Mouse (Mus musculus) thymus, postnatal 36 days (tissue): ENCODE results near the gene Ak1.

Source experiments
- DNase-seq, 2 experiments: peaks; one replicate each; pipeline ENCODE4 v3.0.0; 2022; ENCODE audit warnings: mixed read lengths in 2 of 2

The Ak1 gene

GRCm38 (mm10) chr2:32628729-32629128, 7.2 kb downstream of the Ak1 start:
- DNase-seq: no peak

DNA sequence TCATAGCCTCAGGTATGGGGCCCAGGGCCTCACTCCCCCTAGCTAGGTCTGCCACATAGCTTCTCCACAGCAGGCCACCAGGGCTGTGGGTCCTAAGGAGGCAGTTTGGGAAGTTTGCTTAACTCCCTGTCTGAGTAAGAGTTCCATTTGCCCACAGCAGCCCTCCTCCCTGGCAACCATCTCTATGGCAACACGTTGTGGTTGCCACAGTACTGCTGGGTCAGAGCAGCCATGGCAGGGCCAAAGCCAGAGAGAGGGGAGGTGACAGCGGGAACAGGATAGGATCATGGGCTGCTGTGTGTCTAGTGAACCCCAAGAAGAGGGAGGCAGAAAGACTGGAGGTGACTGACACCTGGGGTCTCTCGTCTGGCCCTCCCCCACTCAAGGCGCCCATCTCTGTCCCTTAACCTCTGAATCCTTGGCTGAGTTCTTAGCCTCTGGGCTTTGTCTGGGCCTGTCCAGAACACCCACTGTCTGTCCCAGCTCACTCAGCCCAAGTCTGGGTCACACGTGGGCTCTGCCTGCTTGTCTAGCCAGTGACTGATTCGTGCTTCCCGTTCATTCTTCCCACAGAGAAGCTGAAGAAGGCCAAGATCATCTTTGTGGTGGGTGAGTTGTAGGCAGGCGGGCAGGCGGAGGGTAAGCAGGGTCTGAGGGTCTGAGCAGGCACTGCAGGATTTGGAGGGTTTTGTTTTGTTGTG, 7.9 kb downstream of the Ak1 start:
- no peak for DNase-seq

DNA sequence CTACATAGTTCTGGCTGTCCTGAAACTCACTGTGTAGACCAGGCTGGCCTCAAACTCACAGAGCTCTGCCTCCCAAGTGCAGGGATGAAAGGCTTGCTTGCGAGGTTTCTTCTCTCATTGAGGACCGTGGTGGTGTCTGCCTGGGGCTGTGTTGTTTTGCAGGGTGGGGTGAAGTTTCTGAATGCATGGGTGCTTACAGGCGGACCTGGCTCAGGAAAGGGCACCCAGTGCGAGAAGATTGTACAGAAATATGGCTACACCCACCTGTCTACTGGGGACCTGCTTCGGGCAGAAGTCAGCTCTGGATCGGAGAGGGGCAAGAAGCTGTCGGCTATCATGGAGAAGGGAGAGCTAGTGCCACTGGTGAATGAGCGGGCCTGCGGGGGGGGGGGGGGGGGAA, 8.5 kb downstream of the Ak1 start:
- no peak for DNase-seq

- no peak for DNase-seq
Measured at GRCm38 (mm10) chr2:32631046-32631445, 9.5 kb downstream of the Ak1 start.

- DNase-seq: peak; percentile 69 to 73
Measured at GRCm38 (mm10) chr2:32631737-32632394, 10.3 kb downstream of the Ak1 start.

GRCm38 (mm10) chr2:32633660-32634059, 12.1 kb downstream of the Ak1 start:
- DNase-seq: no peak

GRCm38 (mm10) chr2:32634277-32635105, 12.9 kb downstream of the Ak1 start:
- no peak for DNase-seq

- DNase-seq: no peak
Measured at GRCm38 (mm10) chr2:32636617-32637016, 15.1 kb downstream of the Ak1 start.

DNA sequence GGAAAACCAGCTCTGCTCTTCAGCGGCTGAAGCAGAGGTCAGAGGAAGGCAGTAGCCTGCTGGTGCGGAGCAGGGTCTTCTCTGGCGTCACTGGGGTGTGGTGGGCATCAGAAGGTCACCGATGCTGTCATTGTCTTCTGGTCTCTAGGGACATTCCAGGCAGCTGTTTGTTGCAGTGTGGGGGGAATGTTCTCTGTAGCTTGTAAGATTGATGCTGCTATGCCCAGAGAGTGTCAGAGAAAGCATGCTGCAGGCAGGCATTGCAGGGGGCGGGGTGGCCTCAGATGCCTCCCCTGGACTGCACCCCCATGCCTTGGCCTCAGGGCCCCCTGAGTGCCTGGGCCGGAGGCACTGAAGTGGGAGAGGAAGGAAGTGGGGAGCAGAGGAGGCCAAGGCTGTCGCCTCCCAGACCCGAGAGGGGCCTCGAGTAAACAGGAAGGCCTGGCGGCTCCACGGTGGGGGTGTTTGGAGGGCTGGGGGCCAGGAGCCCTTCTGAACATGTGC, 16.3 kb downstream of the Ak1 start:
- DNase-seq: peak; percentile 76 to 88

DNA sequence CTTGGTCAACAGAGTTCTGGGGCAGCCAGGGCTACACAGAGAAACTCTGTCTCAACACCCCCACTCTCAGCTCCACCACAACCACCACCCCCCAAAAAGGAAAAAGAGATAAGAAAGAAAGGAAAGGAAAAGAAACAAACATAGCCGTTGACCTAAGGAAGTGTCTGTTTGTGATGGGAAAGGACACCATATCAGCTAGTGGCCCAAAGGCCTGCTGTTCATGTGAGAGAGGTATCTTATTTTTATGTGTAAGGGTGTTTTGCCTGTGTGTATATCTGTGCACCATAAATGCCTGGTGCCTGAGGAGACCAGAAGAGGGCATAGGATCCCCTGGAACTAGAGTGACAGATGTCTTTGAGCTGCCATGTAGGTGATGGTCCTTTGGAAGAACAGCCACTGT, 18.1 kb downstream of the Ak1 start:
- DNase-seq: no peak

GRCm38 (mm10) chr2:32640550-32641051, 19.0 kb downstream of the Ak1 start:
- no peak for DNase-seq

DNA sequence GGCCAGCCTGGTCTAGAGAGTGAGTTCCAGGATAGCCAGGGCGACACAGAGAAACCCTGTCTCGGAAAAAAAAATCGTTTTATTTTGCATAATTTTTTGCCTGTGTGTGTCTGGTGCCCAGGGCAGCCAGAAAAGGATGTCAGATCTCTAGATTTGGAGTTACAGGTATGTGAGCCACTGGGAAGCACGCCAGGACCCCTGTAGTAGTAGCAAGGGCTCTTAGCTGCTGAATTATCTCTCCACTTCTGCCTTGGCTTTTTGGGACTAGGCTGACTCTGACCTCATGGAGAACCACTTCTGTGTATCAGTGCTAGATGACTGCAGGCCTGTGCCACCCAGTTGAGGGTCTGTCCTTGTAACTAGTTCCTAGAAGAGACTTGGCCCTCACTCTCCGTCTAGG, 20.3 kb downstream of the Ak1 start:
- DNase-seq: no peak

- DNase-seq: no peak
Measured at GRCm38 (mm10) chr2:32642813-32643212, 21.3 kb downstream of the Ak1 start.

GRCm38 (mm10) chr2:32644083-32644482, 22.5 kb downstream of the Ak1 start:
- DNase-seq: no peak

GRCm38 (mm10) chr2:32644799-32645475, 23.4 kb downstream of the Ak1 start:
- no peak for DNase-seq

GRCm38 (mm10) chr2:32645647-32646046, 24.1 kb downstream of the Ak1 start:
- DNase-seq: no peak

DNA sequence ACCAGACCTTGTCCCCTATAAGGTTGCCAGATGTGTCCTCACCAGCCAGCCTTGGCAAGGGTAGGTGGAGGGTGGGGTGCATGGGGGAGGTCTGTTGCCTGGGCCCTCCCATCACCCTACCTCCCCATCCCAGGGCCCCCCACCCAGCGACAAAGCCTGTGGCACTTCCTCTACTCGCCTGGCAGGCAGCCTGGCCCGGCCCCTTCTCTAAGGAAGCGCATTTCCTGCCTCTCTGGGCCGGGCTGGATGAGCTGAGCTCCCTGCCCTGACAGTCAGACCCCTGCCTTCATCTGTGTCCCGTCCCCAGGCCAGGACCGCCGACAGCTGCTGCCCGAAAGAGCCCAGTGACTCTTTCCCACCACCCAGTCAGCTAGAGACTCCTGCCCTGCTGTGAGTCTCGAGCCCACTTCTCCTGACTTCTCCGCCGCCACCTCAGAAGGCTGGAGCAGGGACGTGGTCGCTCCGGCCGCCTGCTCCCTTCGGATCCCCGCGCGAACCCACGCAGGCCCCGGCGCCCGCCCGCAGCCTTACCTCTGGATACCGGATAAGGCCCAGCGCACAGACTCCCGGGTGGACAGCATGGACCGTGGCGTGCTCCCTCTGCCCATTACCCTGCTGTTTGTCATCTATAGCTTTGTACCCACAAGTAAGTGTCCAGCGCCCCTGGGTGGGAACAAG, 25.0 kb downstream of the Ak1 start, which contains the start of gene Eng:
Gene Eng, plus strand, starts transcription at position 217 of the 678 bp plus-strand sequence.
- peak; percentile 49 to 71 for DNase-seq

DNA sequence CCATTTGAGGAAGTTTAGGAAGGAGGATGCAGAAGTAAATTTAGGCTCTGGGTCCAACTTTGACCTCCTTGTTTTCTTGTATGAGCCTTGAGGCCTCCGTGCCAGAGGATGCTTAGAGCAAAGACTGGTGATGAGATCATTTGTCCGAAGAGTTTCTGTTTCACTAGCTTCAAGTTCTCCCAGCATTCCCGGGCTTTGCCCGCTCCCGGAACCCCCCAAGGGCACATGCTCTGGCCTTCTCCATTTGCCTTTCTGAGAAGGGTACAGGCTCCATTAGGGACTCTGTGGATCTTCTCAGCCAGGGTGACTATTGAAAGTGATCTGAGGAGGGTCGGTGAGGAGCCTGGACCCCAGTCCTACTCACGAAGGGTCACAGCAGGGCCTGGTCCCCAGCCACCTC, 25.8 kb downstream of the Ak1 start:
- no peak for DNase-seq

GRCm38 (mm10) chr2:32653764-32654163, 32.2 kb downstream of the Ak1 start:
- no peak for DNase-seq

DNA sequence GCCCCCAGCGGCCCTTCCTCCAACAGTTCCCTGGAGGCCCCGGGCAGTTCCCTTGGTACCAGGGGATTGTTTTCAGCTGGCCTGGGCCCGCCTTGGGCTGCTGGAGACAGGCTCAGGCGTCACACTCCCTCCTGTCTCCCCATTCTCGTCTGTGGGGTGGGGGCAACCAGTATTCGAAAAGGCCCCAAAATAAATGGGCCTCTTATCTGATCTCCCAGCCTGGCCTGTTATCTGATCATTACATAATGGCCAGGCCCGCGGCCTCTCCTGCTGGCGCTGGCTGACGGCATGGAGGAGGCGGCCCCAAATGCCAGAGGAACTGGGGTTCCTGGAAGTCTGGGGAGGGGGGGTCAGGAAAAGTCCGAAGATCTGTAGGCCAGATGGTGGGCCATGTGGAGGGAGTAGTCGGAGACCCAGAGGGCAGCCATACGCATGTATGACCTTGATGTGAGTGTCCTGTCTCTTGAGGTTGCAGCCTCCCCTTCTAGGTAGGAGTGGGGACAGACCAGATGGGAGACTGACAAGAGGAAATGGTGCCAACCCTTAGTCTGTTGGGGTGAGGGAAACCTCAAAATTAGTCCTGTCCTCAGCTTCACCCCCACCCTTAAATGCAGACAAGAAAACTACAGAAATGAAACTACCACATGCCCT, 33.3 kb downstream of the Ak1 start:
- no peak for DNase-seq

DNA sequence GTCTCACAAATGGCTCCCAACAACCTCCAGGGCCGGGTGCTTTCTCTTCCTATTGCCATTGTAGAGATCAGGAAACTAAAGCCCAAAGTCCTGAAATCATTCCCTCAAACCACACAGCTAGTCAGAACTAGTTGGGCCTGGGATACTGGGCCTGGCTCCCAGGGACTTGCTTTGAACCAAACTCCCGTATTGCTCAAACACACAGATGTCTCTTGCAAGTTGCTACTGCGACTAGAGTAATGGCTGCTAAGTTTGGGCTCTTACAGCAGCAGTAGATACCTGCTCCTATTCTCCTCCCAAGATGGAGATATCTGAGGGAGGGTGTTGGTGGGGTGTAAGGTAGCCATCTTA, 33.8 kb downstream of the Ak1 start:
- DNase-seq: no peak

DNA sequence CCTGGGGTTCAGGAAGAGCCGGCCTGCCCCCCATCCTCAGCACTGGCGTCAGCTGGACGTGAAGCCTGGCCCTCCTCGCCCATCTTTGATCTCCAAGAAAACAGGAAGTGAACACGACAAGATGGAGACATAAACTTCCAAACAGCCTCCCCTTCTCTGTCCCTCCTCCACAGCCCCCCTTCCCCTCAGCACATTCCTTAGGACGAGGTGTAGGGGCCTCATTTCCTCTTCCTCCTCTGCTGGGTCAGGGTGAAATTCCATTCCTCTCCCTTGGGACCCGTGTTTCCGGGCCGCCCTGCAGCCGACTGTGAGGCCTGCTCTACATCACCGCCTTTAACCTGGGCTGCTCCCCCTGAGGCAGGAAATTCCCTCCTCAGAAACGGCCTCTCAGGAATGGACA, 34.3 kb downstream of the Ak1 start:
- no peak for DNase-seq
